Mouse (Mus musculus) testis, adult 2 months (tissue): ENCODE results near the gene Qrich2.

Experiments
- CTCF ChIP-seq: fragments of 200-500 bp; IDR thresholded peaks from 2 replicates; pipeline ENCODE4 v1.5.1; 2012; ENCODE audit warnings: low read depth, mild to moderate bottlenecking, inconsistent platforms, low read length, moderate library complexity; ENCODE audit not compliant: control insufficient read depth, insufficient read depth, insufficient replicate concordance
- POLR2A ChIP-seq: fragments of 200-500 bp; IDR thresholded peaks from 2 replicates; pipeline ENCODE4 v1.6.1; 2012; ENCODE audit warnings: low read depth, mild to moderate bottlenecking, inconsistent platforms, low read length, moderate library complexity; ENCODE audit not compliant: control insufficient read depth

DNA sequence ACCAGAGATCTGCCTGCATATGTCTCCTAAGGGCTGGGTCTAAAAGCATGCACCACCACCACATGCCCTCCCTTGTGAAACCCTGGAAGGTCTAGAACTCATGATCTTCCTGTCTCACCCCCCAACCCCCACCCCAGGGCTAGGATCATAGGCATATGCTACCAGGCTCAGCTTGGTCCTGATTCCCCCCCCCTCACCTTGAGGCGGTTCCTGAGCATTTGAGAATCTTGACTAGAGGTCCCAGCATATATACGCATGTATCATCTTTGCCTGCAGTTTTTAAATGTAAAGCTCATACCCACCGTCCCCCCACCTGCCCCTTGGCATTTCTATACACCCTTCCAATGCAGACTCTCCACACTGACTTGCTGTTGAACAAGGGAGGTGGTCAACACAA, 69.1 kb downstream of the Qrich2 start:
- TF ChIP-seq POLR2A (no peak), CTCF (no peak)
